Mouse (Mus musculus) forebrain, embryonic 10.5 days (tissue): Measurements from ENCODE around the gene D430042O09Rik. TPM values are rescaled to one million over a fixed set of nuclear protein-coding genes. Genes with fewer than 3 reads are reported as not detected.

Experiments
- DNase-seq: peaks from one replicate; pipeline ENCODE4 v3.0.0-alpha.2; 2017; ENCODE audit warnings: low spot score; ENCODE audit errors: extremely low spot score
- H3K27ac ChIP-seq: fragments of 300-500 bp; sonication (generic); 2 replicates; pipeline ENCODE4 v1.5.1; 2016; ENCODE audit warnings: mild to moderate bottlenecking
- H3K27me3 ChIP-seq: fragments of 300-500 bp; sonication (generic); 2 replicates; pipeline ENCODE4 v1.6.1; 2016; ENCODE audit warnings: mild to moderate bottlenecking; ENCODE audit not compliant: poor library complexity, severe bottlenecking
- H3K36me3 ChIP-seq: fragments of 300-500 bp; sonication (generic); replicated peaks from 2 replicates; pipeline ENCODE4 v1.6.1; 2016; ENCODE audit warnings: mild to moderate bottlenecking, moderate library complexity
- H3K4me1 ChIP-seq: fragments of 300-500 bp; sonication (generic); 2 replicates; pipeline ENCODE4 v1.6.1; 2016
- H3K4me3 ChIP-seq: fragments of 300-500 bp; sonication (generic); 2 replicates; pipeline ENCODE4 v1.5.1; 2016; ENCODE audit warnings: mild to moderate bottlenecking, moderate library complexity
- H3K9me3 ChIP-seq: fragments of 300-500 bp; sonication (generic); 2 replicates; pipeline ENCODE4 v1.6.1; 2016; ENCODE audit warnings: mild to moderate bottlenecking, moderate library complexity
- WGBS: fragments of 180-500 bp; shearing (Covaris S2); methylation state at CpG from one replicate; pipeline ENCODE4 v1.1.7; 2016; 5-methylcytosine and 5-hydroxymethylcytosine counted together
- polyA plus RNA-seq: library from polyadenylated mRNA; unstranded; fragments of >200 nt; fragmentation: Nextera tagmentation; extraction: Ambion mirVana; gene quantifications from 2 replicates; pipeline ENCODE4 v1.2.1, GENCODE M21; 2016

Gene D430042O09Rik
- polyA plus RNA-seq, 1 experiment from 2014 or later = 9.4 TPM

DNA sequence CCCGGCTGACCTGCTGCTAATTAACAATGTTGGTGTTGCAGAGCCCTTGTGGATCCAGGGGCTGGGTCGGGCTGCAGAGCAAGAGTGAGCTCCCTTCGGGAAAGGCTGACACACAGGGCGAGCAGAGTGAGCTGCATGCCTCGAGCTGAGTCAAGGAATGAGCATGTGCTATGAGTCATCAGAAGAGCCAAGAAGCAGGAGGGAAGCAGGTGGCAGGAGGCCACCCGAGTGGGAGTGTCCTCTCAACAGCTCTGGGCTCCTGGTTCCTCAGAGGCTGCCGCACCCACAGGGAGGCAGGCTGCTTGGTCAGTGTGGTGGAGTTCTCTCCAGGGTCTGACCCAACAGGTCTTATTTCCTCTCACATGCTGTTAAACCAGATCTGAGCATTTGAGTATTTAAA, 191.3 kb downstream of the D430042O09Rik start:
- 0 out of 2 replicates have a peak, but pooled peaks cover 4% of the 10 kb centered on the region for H3K27me3 ChIP-seq
- H3K36me3 ChIP-seq = no peaks in the 10 kb centered on the region
- DNase-seq = no peak
- no peak overlapping the region for H3K4me3 ChIP-seq
- WGBS = 63% methylated on average over 7 of the region's 7 CpGs
- H3K9me3 ChIP-seq = no peaks in the 10 kb centered on the region
- peaks cover 17% of the 10 kb centered on the region for H3K4me1 ChIP-seq
- H3K27ac ChIP-seq = no peak overlapping the region

- DNase-seq = no peak
- WGBS = 63% methylated on average over 2 of the region's 2 CpGs
- no peaks in the 10 kb centered on the region for H3K9me3 ChIP-seq
- no peak overlapping the region for H3K4me3 ChIP-seq
- 0 out of 2 replicates have a peak, but pooled peaks cover 4% of the 10 kb centered on the region for H3K27me3 ChIP-seq
- H3K36me3 ChIP-seq = no peaks in the 10 kb centered on the region
- no peak overlapping the region for H3K27ac ChIP-seq
- peaks cover 17% of the 10 kb centered on the region for H3K4me1 ChIP-seq
These were observed 192.2 kb downstream of the D430042O09Rik start for GRCm38 (mm10) chr7:125899916-125900315.

DNA sequence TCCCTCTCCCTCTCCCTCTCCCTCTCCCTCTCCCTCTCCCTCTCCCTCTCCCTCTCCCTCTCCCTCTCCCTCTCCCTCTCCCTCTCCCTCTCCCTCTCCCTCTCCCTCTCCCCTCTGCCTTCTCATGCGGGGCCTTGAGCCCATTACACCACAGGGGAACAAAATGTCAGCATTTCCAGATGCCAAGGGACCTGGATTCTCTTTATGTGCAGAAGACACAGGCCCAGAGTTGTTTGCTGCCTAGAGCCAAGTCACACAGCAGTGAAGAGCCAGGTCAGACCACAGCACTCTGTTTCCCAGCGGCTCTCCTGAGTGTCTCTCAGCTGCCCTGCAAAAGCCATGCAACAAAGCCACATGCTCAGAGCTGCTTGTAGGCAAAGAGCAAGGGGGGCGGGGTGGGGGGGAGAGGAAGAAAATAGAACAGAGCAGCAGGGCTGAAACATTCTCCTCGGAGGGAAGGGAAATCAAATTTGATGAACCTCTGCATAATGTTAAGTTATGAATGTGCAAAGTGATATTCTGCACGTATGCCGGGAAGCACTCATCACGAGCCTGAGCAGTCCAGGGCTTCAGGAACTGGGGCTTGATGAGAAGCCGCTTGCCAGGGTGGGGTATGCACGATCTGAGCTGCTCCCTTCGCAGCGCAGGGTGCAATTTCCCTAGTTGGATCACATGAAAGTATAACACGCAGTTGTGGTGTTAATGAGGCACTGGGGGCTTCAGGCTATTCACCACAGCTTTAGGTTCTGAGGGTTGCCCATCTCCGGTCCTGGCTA, 192.9 kb downstream of the D430042O09Rik start:
- Histone ChIP-seq H3K9me3 (no peaks in the 10 kb centered on the region), H3K4me3 (no peak overlapping the region), H3K27ac (no peak overlapping the region), H3K36me3 (no peaks in the 10 kb centered on the region), H3K4me1 (peaks cover 17% of the 10 kb centered on the region), H3K27me3 (0 out of 2 replicates have a peak, but pooled peaks cover 4% of the 10 kb centered on the region)
- DNase-seq = no peak
- 70% methylated on average over 13 of the region's 13 CpGs for WGBS

- no peaks in the 10 kb centered on the region; the same call in 1 of the 2 replicates for H3K9me3 ChIP-seq
- H3K4me1 ChIP-seq = peaks cover 6% of the 10 kb centered on the region; the same call in 1 of the 2 replicates
- no peak overlapping the region for H3K4me3 ChIP-seq
- H3K36me3 ChIP-seq = no peaks in the 10 kb centered on the region
- H3K27ac ChIP-seq = no peak overlapping the region
- WGBS = 85% methylated on average over 5 of the region's 5 CpGs
- no peaks in the 10 kb centered on the region for H3K27me3 ChIP-seq
- DNase-seq = no peak
These were observed 213.1 kb downstream of the D430042O09Rik start for GRCm38 (mm10) chr7:125920801-125921200.

DNA sequence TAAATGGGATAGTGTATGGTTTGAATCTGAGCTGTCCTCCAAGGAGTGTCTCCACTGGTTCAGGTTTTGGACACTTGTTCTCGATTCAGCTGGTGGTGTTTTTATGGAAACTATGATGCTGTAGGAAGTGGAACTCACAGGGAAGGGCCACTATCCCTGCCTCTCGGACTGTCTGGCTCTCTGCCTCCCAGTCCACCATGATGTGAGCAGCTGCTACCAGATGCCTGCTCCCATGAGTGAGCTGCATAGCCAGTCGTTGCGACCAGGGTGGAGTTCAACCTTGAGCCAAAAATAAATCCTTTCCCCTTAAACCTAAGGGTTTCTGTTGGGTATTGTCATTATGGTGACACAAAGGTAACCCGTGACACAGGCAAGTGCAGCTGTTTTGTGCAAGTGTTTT, 216.4 kb downstream of the D430042O09Rik start:
- WGBS = 84% methylated on average over 5 of the region's 5 CpGs
- Histone ChIP-seq H3K27ac (no peak overlapping the region), H3K27me3 (no peaks in the 10 kb centered on the region), H3K4me1 (peaks cover 5% of the 10 kb centered on the region; the same call in 1 of the 2 replicates), H3K36me3 (no peaks in the 10 kb centered on the region), H3K9me3 (no peaks in the 10 kb centered on the region), H3K4me3 (no peak overlapping the region)
- no peak for DNase-seq

Other genes starting within 250 kb of the D430042O09Rik start
- 123 TPM in 2 replicates for gene Nsmce1, start 216.3 kb upstream of the D430042O09Rik start, polyA plus RNA-seq
- gene Il4ra, start 155.8 kb upstream of the D430042O09Rik start, polyA plus RNA-seq = 2.9 and 4.0 TPM in 2 replicates
- 0.25 and 0.42 TPM in 2 replicates for gene Il21r, start 104.5 kb upstream of the D430042O09Rik start, polyA plus RNA-seq
- 43.5 and 46.6 TPM in 2 replicates for gene Gtf3c1, start 108 bp upstream of the D430042O09Rik start, polyA plus RNA-seq